Mouse (Mus musculus) kidney, adult 8-10 months (tissue): ENCODE measurements around the gene Spred1.

Source experiments
- DNase-seq, 2 experiments: peaks; one replicate each; pipeline ENCODE4 v3.0.0; 2022

Spred1 gene

DNA sequence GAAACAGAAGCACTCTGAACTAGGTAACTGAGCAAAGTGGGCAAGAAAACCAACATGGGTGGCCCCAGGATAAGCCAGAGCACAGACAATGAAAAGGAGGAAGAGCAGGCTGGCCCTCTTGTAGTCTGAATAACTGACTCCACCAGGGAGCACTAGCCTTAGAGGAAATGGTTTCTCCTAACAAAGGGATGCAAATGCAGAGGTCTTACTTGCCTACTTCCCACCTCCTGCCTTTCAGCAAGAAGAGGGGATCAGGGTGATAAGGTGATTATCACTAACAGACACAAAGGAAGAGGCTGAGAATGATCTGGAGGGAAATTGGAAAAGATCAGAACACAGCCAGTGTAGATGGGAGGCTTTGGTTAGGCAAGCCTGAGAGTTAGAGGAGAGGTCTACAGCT lies 73.1 kb downstream of the Spred1 start:
- DNase-seq, result no peak

DNA sequence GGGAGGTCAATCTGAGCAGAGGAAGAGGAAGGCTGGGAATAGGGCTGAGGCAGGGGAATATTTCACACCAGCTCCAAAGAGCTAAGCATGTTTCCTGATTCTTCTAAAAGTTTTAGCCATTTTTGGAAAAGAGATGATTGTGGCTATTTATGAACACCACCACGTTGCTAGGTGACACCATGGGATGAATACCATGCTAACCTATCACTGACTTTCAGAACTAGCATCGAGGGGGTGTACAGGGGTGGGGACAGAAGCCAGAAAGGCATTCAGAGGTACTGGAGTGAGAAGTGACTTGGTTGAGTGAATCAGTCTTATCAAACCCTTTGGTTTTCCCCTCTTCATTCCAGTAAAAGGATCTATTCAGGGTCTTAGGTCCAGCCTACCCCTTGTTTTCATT lies 74.0 kb downstream of the Spred1 start:
- DNase-seq, result no peak

DNA sequence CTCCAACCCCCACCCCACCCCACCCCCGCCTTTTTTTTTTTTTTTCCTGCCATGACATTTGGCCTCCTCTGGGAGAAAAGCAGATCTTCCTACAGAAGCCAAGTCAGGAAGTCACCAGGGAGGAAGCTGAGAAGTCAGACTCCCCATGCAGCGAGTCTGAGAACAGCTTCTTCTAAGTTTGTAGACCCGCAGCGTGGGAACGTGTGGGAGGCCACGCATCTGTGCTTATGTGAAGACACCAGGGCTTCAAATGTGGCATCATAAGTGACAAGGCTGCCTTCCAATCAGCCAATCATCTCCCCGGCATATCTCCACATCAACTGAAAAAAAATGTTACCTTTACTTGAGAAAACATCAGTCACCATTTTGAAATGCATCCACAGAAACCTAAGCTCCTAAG lies 74.4 kb downstream of the Spred1 start:
- DNase-seq, result no peak

DNA sequence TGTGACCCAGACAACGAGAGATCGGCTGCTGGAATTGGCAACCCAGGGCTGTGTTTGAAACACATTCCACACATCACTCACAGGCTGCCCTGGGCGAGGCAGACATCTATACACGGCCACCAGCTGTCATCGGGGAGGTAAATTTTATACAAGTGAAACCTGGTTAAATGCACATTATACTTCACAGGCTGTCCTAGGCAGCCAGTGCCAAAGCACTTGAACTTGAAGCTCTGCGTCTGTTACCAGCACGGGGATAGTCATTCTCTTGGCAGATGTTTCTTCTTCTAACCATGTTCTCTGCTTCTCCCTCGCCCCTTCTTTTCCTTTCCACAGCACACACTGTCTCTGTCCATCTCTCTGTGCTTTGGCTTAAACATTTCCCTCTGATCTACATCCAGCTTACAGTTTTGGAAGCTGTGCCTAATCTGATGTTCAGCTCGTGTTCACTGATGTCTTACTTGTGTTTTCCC lies 79.7 kb downstream of the Spred1 start:
- no peak for DNase-seq

DNA sequence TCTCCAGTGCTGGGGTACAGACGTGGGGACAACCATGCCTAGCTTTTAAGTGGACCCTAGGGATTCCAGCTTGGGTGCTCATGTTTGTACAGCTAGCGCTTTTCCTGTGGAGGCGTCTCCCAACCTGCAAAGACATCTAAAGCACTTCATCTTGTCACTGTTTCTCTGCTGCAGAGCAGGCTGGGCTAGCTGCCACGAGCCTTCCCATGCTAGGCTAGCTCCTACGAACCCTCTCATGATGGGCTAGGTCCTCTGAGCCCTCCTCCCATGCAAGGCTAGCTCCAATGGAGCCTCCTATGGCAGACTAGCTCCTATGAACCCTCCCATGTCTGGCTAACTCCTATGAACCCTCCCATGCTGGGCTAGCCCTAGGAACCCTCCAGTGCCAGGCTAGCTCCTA lies 82.2 kb downstream of the Spred1 start:
- DNase-seq, result no peak

DNA sequence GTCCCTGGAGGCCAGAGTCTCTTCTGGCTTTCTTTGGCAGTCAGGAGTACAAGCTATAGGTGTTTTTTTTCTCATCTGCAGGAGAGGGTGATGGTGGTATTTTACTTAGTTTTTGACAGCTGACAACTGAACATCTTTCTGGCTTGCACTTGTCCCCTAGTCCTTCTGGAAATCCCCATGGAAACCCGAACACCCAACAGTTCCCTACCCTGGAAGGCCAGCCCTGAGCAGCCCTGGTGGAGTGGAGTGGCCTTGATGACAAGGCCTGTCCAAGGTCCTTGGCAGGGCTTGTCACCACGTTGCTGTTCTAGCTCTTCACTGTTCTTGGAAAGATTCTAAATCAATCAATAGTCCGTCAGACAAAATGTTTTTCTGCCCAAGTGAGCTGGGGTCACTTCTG lies 83.4 kb downstream of the Spred1 start:
- DNase-seq, result no peak

DNA sequence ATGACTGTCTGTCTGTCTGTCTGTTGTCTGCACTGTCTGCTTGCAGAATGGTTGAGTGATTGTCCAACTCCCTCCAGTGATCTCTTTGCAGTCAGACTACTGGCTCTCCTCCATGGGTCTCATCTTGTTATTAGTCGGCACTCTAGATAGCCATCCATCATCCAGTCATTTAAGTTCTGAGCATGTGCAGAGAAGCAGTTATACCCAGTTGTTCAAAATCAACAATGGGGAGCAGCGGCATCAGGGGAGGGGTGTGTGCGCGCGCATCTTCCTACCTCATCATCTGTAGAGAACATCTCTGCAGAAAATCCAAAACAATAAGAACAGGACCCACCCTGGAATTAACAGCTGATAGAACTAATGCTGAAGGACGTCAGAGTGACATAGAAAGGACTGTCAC lies 83.9 kb downstream of the Spred1 start:
- no peak for DNase-seq

DNA sequence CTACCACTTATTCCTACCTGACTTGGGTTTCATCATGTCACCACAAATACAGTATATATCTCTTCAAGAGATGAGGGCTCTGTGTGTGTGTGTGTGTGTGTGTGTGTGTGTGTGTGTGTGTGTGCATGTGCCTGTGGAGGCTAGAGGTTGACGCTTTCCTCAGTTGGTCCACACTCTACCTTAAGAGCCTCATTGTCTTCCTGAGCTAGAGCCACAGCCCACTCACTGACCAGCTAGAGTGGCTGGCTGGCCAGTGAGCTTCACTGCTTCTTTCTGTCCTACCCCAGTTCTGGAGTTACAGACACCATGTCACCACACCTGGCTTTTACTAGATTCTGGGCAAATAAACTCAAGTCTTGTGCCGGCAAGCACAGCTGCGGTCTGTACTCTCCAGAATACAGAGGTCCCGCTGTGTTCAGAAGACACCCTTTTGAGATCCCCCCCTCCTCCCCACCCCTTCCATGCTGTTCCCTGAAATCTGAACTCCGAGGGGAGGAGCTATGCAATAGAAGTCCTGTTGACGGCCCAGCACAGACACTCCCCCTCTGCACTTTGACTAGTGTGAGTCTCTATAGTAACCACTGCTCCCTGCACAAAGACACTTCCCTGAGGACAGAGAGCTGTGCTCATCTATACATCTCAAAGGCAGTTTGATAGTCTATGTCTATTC lies 89.4 kb downstream of the Spred1 start:
- peak; percentile 30 for DNase-seq

DNA sequence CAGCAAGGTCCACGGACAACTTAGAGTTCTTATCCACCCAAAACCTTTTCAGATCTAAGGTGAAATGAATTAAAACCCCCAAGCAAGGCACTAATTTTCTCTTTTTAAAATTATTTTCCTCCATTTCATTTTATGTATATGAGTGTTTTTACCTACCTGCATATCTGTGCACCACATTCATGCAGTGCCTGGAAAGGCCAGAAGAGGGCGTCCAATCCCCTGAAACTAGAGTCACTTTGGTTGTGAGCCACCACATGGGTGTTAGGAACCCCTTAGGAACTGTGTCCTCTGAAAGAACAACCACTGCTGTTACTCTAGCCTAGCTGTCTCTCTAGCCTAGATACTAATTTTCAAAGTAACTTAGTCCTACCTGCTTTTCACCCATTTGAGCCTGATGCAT lies 95.0 kb downstream of the Spred1 start:
- peak in 1 of 2 experiments; percentile 15 for DNase-seq

DNA sequence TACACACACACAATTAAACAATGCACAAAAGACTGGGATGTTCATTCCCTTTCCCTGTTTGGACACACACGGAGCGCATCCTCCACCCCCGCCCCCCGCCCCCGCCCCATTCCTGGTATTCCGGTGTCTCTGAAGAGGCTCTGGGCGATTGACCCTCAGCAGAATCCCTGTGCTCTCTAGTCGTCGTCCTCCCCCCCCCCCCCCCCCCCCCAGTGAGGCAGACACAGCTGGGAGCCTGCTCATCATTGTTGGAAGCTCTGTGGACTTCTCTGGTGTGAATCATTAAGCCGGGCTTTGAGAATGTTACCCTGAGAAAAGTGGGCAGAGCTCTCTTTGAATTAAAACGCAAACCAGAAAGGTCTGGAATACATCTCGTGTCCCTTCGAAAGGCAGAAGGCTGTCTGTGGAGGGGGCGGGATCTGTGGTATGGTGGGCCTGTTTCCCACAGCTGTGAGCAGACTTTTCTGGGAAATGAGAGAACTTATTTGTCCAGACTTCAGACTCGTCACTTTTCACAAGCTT lies 96.6 kb downstream of the Spred1 start:
- no peak for DNase-seq

DNA sequence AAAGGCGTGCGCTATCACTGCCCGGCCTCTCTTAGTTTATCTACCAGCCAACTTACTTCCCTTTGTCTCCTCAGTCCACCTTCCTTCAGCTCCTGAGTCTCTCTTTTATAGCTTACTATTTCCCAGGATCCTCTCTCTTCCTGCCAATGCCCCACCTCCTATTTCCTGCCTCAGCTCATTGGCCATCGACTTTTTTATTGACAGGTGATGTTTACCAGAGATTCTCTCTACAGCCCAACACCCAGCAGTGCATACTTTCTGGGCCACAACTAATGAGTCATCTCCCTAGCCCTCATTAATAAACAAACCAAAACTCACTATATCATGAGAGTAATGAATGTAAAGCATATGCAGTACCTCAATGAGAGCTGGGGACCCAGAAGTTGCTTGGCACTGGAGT lies 98.4 kb downstream of the Spred1 start:
- DNase-seq, result no peak

DNA sequence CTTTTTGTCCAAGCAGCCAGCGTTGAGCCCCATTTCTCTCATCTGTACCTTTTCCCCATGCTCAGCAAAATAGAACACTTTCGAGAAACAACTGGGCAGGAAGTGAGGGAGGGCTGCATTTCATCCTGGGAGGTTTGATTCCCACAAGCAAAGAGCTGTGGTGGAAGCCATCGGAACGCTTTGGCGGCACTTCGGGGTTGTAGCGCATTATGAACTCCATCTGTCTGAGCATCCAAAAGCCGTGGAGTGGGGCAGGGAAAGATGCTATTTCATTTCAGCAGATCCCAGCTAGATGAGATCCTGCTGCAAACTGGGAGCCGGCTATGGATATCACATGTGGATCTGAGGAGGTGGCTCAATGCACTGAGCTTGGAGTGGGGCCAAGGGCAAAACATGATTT lies 101.5 kb downstream of the Spred1 start:
- no peak for DNase-seq

DNA sequence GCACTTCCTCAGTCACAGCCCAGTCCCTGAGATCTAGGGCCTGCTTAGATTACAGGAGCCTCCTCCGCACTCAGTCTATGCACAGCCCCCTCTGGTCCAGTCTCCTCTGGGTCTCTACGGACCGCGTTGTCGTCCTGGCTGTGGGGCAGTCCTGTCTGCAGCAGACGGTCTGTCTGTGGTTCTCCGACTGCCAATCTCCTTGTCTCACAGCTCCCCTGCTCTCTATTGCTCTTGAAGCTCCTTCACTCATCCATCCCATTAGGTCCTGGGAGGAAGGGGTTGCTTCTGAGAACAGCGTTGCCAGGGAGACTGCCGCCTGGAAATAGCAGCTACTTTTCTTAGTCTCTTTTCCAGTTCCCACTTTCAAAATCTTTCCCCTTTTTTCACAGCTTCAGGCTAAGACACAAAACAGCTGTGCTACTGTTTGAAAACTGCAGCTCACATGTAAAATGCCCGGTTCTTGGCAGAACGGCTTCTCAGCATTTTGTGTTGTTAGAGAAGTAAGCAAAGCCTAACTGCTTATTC lies 107.5 kb downstream of the Spred1 start:
- no peak for DNase-seq

DNA sequence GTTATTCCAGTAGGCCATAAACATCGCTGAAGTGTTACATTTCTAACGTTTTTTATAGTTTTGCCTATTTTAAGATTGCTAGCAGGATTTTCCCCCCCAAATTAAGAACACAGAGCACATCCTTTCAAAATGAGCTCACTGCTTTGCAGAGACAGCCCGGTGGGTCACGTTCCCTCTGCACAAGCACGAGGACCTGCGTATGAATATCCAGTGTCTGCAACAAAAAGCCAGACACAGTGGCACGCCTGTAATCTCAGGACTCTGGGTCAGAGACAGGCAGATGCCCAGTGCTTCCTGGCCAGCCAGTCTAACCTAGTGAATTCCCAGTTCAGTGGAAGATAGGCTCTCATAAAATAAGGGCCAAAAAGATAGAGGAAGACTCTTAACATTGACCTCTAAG lies 109.1 kb downstream of the Spred1 start:
- no peak for DNase-seq

DNA sequence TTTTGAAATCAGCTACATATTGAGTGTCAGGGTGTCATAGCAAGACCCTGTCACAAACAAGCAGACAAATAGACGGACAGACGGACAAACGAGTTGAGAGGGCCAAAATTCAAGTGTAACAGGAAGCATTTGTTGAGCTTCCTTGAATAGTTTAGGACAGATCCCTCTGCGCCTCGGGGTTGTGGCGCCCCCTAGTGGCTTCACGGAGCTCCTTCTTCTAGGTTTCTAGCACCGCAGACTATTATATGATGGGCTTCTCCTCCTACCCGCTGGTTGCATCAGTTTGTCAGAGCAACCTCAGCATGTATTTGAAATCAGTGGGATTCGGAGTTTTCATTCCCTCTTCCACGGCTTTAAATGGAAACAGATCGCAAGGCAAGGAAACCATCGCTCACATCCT lies 110.1 kb downstream of the Spred1 start:
- peak; percentile 50 to 73 for DNase-seq
